In the genomic region with DNA sequence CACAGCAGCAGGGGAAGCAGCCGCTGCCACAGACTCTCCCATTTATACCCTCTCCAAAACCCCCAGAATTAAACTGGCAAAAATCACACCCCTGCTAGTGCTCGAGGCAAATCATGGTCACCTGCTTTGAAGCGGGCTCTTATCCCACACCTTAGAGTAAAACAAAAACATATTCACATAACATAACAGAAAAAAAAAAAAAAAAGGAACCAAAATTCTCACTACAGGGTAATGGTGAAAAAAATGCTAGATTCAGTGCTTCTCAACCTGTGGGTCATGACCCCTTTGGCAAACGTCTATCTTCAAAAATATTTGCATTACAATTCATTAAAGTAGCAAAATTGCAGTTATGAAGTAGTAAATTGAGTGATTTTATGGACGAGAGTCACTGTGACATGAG, we compare ENCODE assay signal across 21 mouse cellular contexts. TPM values are rescaled to one million over a fixed set of nuclear protein-coding genes. Genes with fewer than 3 reads are reported as not detected.
DNase-seq lines count a peak whose midpoint lies in the region; ATAC-seq and TF ChIP-seq lines count a peak whose summit lies in the region.
"Had no signal": no experiment of that assay in that cellular context is flagged by ENCODE, and none has a peak within 500 bp of the region (broad histone marks: within the 10 kb centered on the region; RNA-seq: fewer than 3 reads in every experiment).

No protein-coding gene starts in this region.

- no peaks in the 10 kb centered on the region for H3K9me3 ChIP-seq in liver, postnatal 0 days (ENCODE audit: low read length)
- no peaks in the 10 kb centered on the region for H3K9me3 ChIP-seq in liver, embryonic 12.5 days (replicated peaks)
- H3K9me3 ChIP-seq in MEL (replicated peaks; ENCODE audit: insufficient read depth, low read length) = no peaks in the 10 kb centered on the region
- H3K9me3 ChIP-seq in midbrain, embryonic 15.5 days = no peaks in the 10 kb centered on the region
- H3K9me3 ChIP-seq: embryonic facial prominence, embryonic 10.5 days; embryonic facial prominence, embryonic 12.5 days; forebrain, embryonic 13.5 days; forebrain, embryonic 15.5 days had no signal

- no peak for ATAC-seq in liver, postnatal 0 days
- ATAC-seq in liver, embryonic 12.5 days = no peak
- no peak for ATAC-seq in midbrain, embryonic 15.5 days (replicated peaks)
- ATAC-seq: forebrain, embryonic 13.5 days; forebrain, embryonic 15.5 days; forebrain, postnatal 0 days had no signal

- no peaks in the 10 kb centered on the region for H3K27me3 ChIP-seq in liver, postnatal 0 days (ENCODE audit: insufficient read depth, low read length)
- peaks cover 8% of the 10 kb centered on the region; the same call in 1 of the 2 replicates for H3K27me3 ChIP-seq in liver, embryonic 12.5 days (replicated peaks)
- no peaks in the 10 kb centered on the region; a peak in 1 of 4 replicates for H3K27me3 ChIP-seq in MEL (ENCODE audit: control insufficient read depth in 1 of 2, insufficient read depth in 2 of 2, low read length in 2 of 2)
- no peaks in the 10 kb centered on the region for H3K27me3 ChIP-seq in midbrain, embryonic 15.5 days (replicated peaks)
- H3K27me3 ChIP-seq: embryonic facial prominence, embryonic 12.5 days; forebrain, embryonic 13.5 days; forebrain, embryonic 15.5 days had no signal

- no peak overlapping the region for H3K4me2 ChIP-seq in liver, postnatal 0 days (ENCODE audit: low read depth, low read length)
- no peak overlapping the region for H3K4me2 ChIP-seq in liver, embryonic 12.5 days
- no peak overlapping the region for H3K4me2 ChIP-seq in midbrain, embryonic 15.5 days
- H3K4me2 ChIP-seq: embryonic facial prominence, embryonic 12.5 days; forebrain, embryonic 13.5 days; forebrain, embryonic 15.5 days had no signal

- H3K27ac ChIP-seq in liver, postnatal 0 days (ENCODE audit: low read depth) = peak overlapping the region; percentile 41; the same call in 1 of the 2 replicates
- no peak overlapping the region for H3K27ac ChIP-seq in liver, embryonic 12.5 days
- no peak overlapping the region for H3K27ac ChIP-seq in MEL (ENCODE audit: control insufficient read depth, low read depth, low read length)
- peak overlapping the region; percentile 96 for H3K27ac ChIP-seq in macrophage
- H3K27ac ChIP-seq in midbrain, embryonic 15.5 days = no peak overlapping the region
- H3K27ac ChIP-seq: embryonic facial prominence, embryonic 10.5 days; embryonic facial prominence, embryonic 12.5 days; forebrain, embryonic 13.5 days; forebrain, embryonic 15.5 days had no signal

- WGBS in liver, postnatal 0 days (ENCODE audit: insufficient replicate concordance) = 53% methylated on average over 5 of the region's 5 CpGs
- WGBS in liver, embryonic 12.5 days (ENCODE audit: insufficient replicate concordance) = 30% methylated on average over 5 of the region's 5 CpGs
- 76% methylated on average over 4 of the region's 5 CpGs for WGBS in macrophage (ENCODE audit: missing documents)
- WGBS in midbrain, embryonic 15.5 days = 84% methylated on average over 5 of the region's 5 CpGs

- no peak for TF ChIP-seq RAD21 in MEL (IDR thresholded peaks at IDR 0.05; ENCODE audit: low read depth, low read length)

- TF ChIP-seq CTCF in liver, postnatal 0 days (IDR thresholded peaks at IDR 0.05; ENCODE audit: low read depth) = no peak
- no peak for TF ChIP-seq CTCF in MEL (IDR thresholded peaks at IDR 0.05 in 2 of 3, conservative IDR thresholded peaks at IDR 0.05 in 1 of 3; ENCODE audit: control insufficient read depth in 1 of 3, insufficient read depth in 1 of 3, low read depth in 2 of 3, low read length in 3 of 3, poor library complexity in 1 of 3, severe bottlenecking in 1 of 3)

- no peak for TF ChIP-seq EP300 in liver, postnatal 0 days (IDR thresholded peaks at IDR 0.05; ENCODE audit: low read depth)
- TF ChIP-seq EP300 in MEL (IDR thresholded peaks at IDR 0.05; ENCODE audit: low read depth in 1 of 2, low read length in 2 of 2) = no peak

- no peak overlapping the region for H3K4me3 ChIP-seq in liver, postnatal 0 days (ENCODE audit: low read depth, low read length)
- H3K4me3 ChIP-seq in liver, embryonic 12.5 days = no peak overlapping the region
- H3K4me3 ChIP-seq in MEL (ENCODE audit: control insufficient read depth in 1 of 2, insufficient read depth in 1 of 2, low read depth in 2 of 2, low read length in 2 of 2) = no peak overlapping the region; a peak in 1 of 4 replicates
- no peak overlapping the region for H3K4me3 ChIP-seq in macrophage (ENCODE audit: inconsistent target)
- no peak overlapping the region for H3K4me3 ChIP-seq in midbrain, embryonic 15.5 days
- H3K4me3 ChIP-seq: embryonic facial prominence, embryonic 10.5 days; embryonic facial prominence, embryonic 12.5 days; forebrain, embryonic 13.5 days; forebrain, embryonic 15.5 days had no signal

- H3K9ac ChIP-seq in liver, postnatal 0 days (replicated peaks) = no peak overlapping the region
- H3K9ac ChIP-seq in liver, embryonic 12.5 days = no peak overlapping the region
- H3K9ac ChIP-seq in MEL (ENCODE audit: control insufficient read depth, low read depth, low read length, poor library complexity, severe bottlenecking) = no peak overlapping the region
- H3K9ac ChIP-seq in midbrain, embryonic 15.5 days = no peak overlapping the region
- H3K9ac ChIP-seq: embryonic facial prominence, embryonic 12.5 days; forebrain, embryonic 13.5 days; forebrain, embryonic 15.5 days; forebrain, postnatal 0 days had no signal

- H3K79me2 ChIP-seq in MEL (ENCODE audit: control insufficient read depth, insufficient read depth, low read length, poor library complexity) = no peaks in the 10 kb centered on the region
- H3K79me2 ChIP-seq in macrophage (ENCODE audit: inconsistent target) = no peaks in the 10 kb centered on the region

- no peaks in the 10 kb centered on the region; the same call in 1 of the 2 replicates for H3K4me1 ChIP-seq in liver, postnatal 0 days (ENCODE audit: insufficient read depth)
- H3K4me1 ChIP-seq in liver, embryonic 12.5 days = no peaks in the 10 kb centered on the region; the same call in 1 of the 2 replicates
- H3K4me1 ChIP-seq in MEL (ENCODE audit: control insufficient read depth in 1 of 2, insufficient read depth in 2 of 2, low read length in 2 of 2) = peaks cover 0 to 13% of the 10 kb centered on the region in 2 experiments; a peak in 2 of 4 replicates
- H3K4me1 ChIP-seq in midbrain, embryonic 15.5 days = no peaks in the 10 kb centered on the region
- H3K4me1 ChIP-seq: forebrain, embryonic 13.5 days; forebrain, embryonic 15.5 days had no signal

- intact Hi-C loops in heart, postnatal 14 days (cut with DNase I) = no loop called here

- no peak for DNase-seq in liver, postnatal 0 days
- no peak for DNase-seq in MEL (ENCODE audit: low read depth, low spot score)
- DNase-seq in heart, postnatal 14 days = no peak
- DNase-seq: adrenal gland, adult 8-10 months; adrenal gland, postnatal 14 days; adrenal gland, postnatal 36 days; cerebellum, adult 11 months; cerebellum, adult 18-20 months; cerebellum, adult 9-10 months; cerebellum, postnatal 10 days; cerebellum, postnatal 25 days; forebrain, postnatal 0 days had no signal

- no peak for TF ChIP-seq POLR2A in MEL (IDR thresholded peaks at IDR 0.05; ENCODE audit: control insufficient read depth in 1 of 2, insufficient read depth in 1 of 2, low read depth in 1 of 2, low read length in 2 of 2, poor library complexity in 1 of 2)

- no peaks in the 10 kb centered on the region for H3K36me3 ChIP-seq in liver, postnatal 0 days (replicated peaks; ENCODE audit: insufficient read depth, low read length)
- no peaks in the 10 kb centered on the region for H3K36me3 ChIP-seq in liver, embryonic 12.5 days
- peaks cover 0 to 5% of the 10 kb centered on the region in 2 experiments; a peak in 2 of 4 replicates for H3K36me3 ChIP-seq in MEL (ENCODE audit: control insufficient read depth in 1 of 2, insufficient read depth in 2 of 2, low read length in 2 of 2)
- no peaks in the 10 kb centered on the region for H3K36me3 ChIP-seq in macrophage (ENCODE audit: inconsistent target)
- H3K36me3 ChIP-seq in midbrain, embryonic 15.5 days (replicated peaks) = no peaks in the 10 kb centered on the region
- H3K36me3 ChIP-seq: embryonic facial prominence, embryonic 10.5 days; embryonic facial prominence, embryonic 12.5 days; forebrain, embryonic 15.5 days; G1E had no signal

TF ChIP-seq in MEL, 35 proteins besides CTCF, POLR2A, EP300 and RAD21:
- TF ChIP-seq ZNF384 (IDR thresholded peaks at IDR 0.05; ENCODE audit: low read depth, low read length) (peak; percentile 58), NELFE (IDR thresholded peaks at IDR 0.05; ENCODE audit: low read depth, low read length) (no peak), USF2 (IDR thresholded peaks at IDR 0.05; ENCODE audit: borderline replicate concordance in 1 of 2, insufficient read depth in 1 of 2, low read depth in 1 of 2, low read length in 2 of 2) (no peak)
TF ChIP-seq in MEL: peak in this region for 1.

RNA-seq across cellular contexts. Expression of a gene that starts 2.8 kb away (rescaled TPM):
- 15.7 and 17.6 TPM in 2 replicates for polyA plus RNA-seq in liver, postnatal 0 days (2015; fragmentation: Nextera tagmentation; extraction: Ambion mirVana)
- 22.2 and 22.5 TPM in 2 replicates for polyA plus RNA-seq in liver, embryonic 12.5 days (2016; fragmentation: Nextera tagmentation; extraction: Ambion mirVana)
- 34.5 and 40.0 TPM in 2 replicates for total RNA-seq in MEL (2012; rRNA removed)
- polyA plus RNA-seq in MEL (2012; ENCODE audit: insufficient read depth in 1 of 2, insufficient read length in 2 of 2, low read depth in 1 of 2, low replicate concordance in 2 of 2, missing spikeins in 1 of 2) = 10 to 100 TPM in 1 of 2 experiments, not detected in 1; 45.3 TPM
- total RNA-seq in macrophage (2018; cell fraction: chromatin; rRNA removed) = 10 to 100 TPM in 17 of 26 experiments, 1 to 10 TPM in 9; 1.2 to 39.1 (median 15.2) TPM
- total RNA-seq in macrophage (2018; cell fraction: cytosol; rRNA removed) = 10 to 100 TPM; 20.8 to 49.8 (median 34.0) TPM
- 10 to 100 TPM in 21 of 26 experiments, 1 to 10 TPM in 5; 5.5 to 45.9 (median 15.3) TPM for total RNA-seq in macrophage (2018; cell fraction: nucleus; rRNA removed)
- 20.0 to 70.1 TPM (median 33.8 TPM) in 3 replicates for polyA plus RNA-seq in macrophage (2018)
- polyA plus RNA-seq in midbrain, embryonic 15.5 days (2015; fragmentation: Nextera tagmentation; extraction: Ambion mirVana) = 29.8 and 30.8 TPM in 2 replicates
- total RNA-seq in heart, postnatal 14 days (2021) = 10 to 100 TPM; 15.9 to 17.8 TPM
- total RNA-seq: G1E had no signal
- polyA plus RNA-seq: G1E had no signal

RNA-seq across cellular contexts. Expression of a gene that starts 57.4 kb away (rescaled TPM):
- polyA plus RNA-seq in liver, postnatal 0 days (2015; fragmentation: Nextera tagmentation; extraction: Ambion mirVana) = 0.67 and 0.78 TPM in 2 replicates
- polyA plus RNA-seq in liver, embryonic 12.5 days (2016; fragmentation: Nextera tagmentation; extraction: Ambion mirVana) = 1.3 TPM in 2 replicates
- not detected in 2 replicates for total RNA-seq in MEL (2012; rRNA removed)
- not detected for polyA plus RNA-seq in MEL (2012; ENCODE audit: insufficient read depth in 1 of 2, insufficient read length in 2 of 2, low read depth in 1 of 2, low replicate concordance in 2 of 2, missing spikeins in 1 of 2)
- 1 to 10 TPM in 17 of 26 experiments, under 1 TPM in 7, not detected in 2; 0.20 to 6.5 (median 1.8) TPM for total RNA-seq in macrophage (2018; cell fraction: chromatin; rRNA removed)
- 1 to 10 TPM in 21 of 26 experiments, under 1 TPM in 5; 0.37 to 3.2 (median 1.4) TPM for total RNA-seq in macrophage (2018; cell fraction: cytosol; rRNA removed)
- 1 to 10 TPM in 20 of 26 experiments, under 1 TPM in 5, not detected in 1; 0.61 to 7.5 (median 2.4) TPM for total RNA-seq in macrophage (2018; cell fraction: nucleus; rRNA removed)
- polyA plus RNA-seq in macrophage (2018) = 0.91 to 1.3 TPM (median 1.1 TPM) in 3 replicates
- 8.9 and 9.3 TPM in 2 replicates for polyA plus RNA-seq in midbrain, embryonic 15.5 days (2015; fragmentation: Nextera tagmentation; extraction: Ambion mirVana)
- 1 to 10 TPM; 3.8 to 4.3 TPM for total RNA-seq in heart, postnatal 14 days (2021)
- polyA plus RNA-seq: C2C12, G1E had no signal

Comparison
In these comparisons a context has a peak if more than half of its experiments do, and no peak if none do; other contexts are left out.
1. H3K27ac ChIP-seq: peak in liver, postnatal 0 days (single experiment) and macrophage (single experiment); none in liver, embryonic 12.5 days (single experiment), MEL (single experiment) and midbrain, embryonic 15.5 days (single experiment).